Mouse (Mus musculus) lung, postnatal 0 days (tissue): ENCODE data around the gene Mog. TPM values are rescaled to one million over a fixed set of nuclear protein-coding genes. Genes with fewer than 3 reads are reported as not detected.

Experiments used
- ATAC-seq: fragments of 200-750 bp; cut with Nextera tagmentation; 2 replicates; pipeline ENCODE4 v1.8.0; 2017; ENCODE audit warnings: moderate library complexity
- DNase-seq: peaks from one replicate; pipeline ENCODE4 v3.0.0-alpha.2; 2016; ENCODE audit warnings: low spot score
- H3K27ac ChIP-seq: fragments of 300-500 bp; sonication (generic); 2 replicates; pipeline ENCODE4 v1.5.1; 2014; ENCODE audit warnings: antibody characterized with exemption, mild to moderate bottlenecking, low read length, mixed read lengths
- H3K27me3 ChIP-seq: fragments of 300-500 bp; sonication (generic); replicated peaks from 2 replicates; pipeline ENCODE4 v1.6.1; 2014; ENCODE audit warnings: low read length, mixed read lengths; ENCODE audit not compliant: insufficient read depth
- H3K36me3 ChIP-seq: fragments of 300-500 bp; sonication (generic); 2 replicates; pipeline ENCODE4 v1.6.1; 2014; ENCODE audit warnings: low read length, mixed read lengths; ENCODE audit not compliant: insufficient read depth
- H3K4me1 ChIP-seq: fragments of 300-500 bp; sonication (generic); 2 replicates; pipeline ENCODE4 v1.6.1; 2014; ENCODE audit warnings: antibody characterized with exemption, low read depth, low read length, mixed read lengths; ENCODE audit not compliant: insufficient read depth
- H3K4me2 ChIP-seq: fragments of 300-500 bp; sonication (generic); replicated peaks from 2 replicates; pipeline ENCODE4 v1.6.1; 2014; ENCODE audit warnings: low read depth, mild to moderate bottlenecking, low read length, moderate library complexity, mixed read lengths
- H3K4me3 ChIP-seq: fragments of 300-500 bp; sonication (generic); 2 replicates; pipeline ENCODE4 v1.5.1; 2014; ENCODE audit warnings: low read depth, low read length
- H3K9ac ChIP-seq: fragments of 300-500 bp; sonication (generic); replicated peaks from 2 replicates; pipeline ENCODE4 v1.6.1; 2014; ENCODE audit warnings: low read depth, mild to moderate bottlenecking
- H3K9me3 ChIP-seq: fragments of 300-500 bp; sonication (generic); 2 replicates; pipeline ENCODE4 v1.6.1; 2016; ENCODE audit warnings: low read length, mixed read lengths
- CTCF ChIP-seq: IDR thresholded peaks from 2 replicates; pipeline ENCODE4 v1.5.1; 2016; ENCODE audit warnings: antibody characterized with exemption, mild to moderate bottlenecking
- EP300 ChIP-seq: IDR thresholded peaks from 2 replicates; pipeline ENCODE4 v1.6.1; 2016; ENCODE audit warnings: antibody characterized with exemption, mild to moderate bottlenecking, control low read depth
- WGBS: fragments of 180-500 bp; shearing (Covaris S2); extraction: QIAGEN DNeasy Blood & Tissue Kit; methylation state at CpG from one replicate; pipeline ENCODE4 v1.1.7; 2014; 5-methylcytosine and 5-hydroxymethylcytosine counted together
- polyA plus RNA-seq: library from polyadenylated mRNA; unstranded; fragments of >200 nt; fragmentation: Nextera tagmentation; extraction: Ambion mirVana; gene quantifications from 2 replicates; pipeline ENCODE4 v1.2.1, GENCODE M21; 2015

Mog gene
- polyA plus RNA-seq, 1 experiment from 2014 or later, result 0.07 TPM

- no peaks in the 10 kb centered on the region for H3K4me1 ChIP-seq
- peak; percentile 55 for ATAC-seq
- 10% methylated on average over 18 of the region's 18 CpGs for WGBS
- no peak for TF ChIP-seq EP300
- TF ChIP-seq CTCF, result no peak
- H3K36me3 ChIP-seq, result no peaks in the 10 kb centered on the region
- no peaks in the 10 kb centered on the region for H3K27me3 ChIP-seq
- DNase-seq, result peak; percentile 32
- peak within 1 kb of the TSS; percentile 46 for H3K4me2 ChIP-seq
- H3K4me3 ChIP-seq, result no peak within 1 kb of the TSS
- H3K9me3 ChIP-seq, result no peaks in the 10 kb centered on the region
- no peak within 1 kb of the TSS for H3K27ac ChIP-seq
- no peak within 1 kb of the TSS for H3K9ac ChIP-seq
Measured at GRCm38 (mm10) chr17:36981221-36981813, 41.9 kb downstream of the Mog start, which contains the start of gene 2410137M14Rik. 2410137M14Rik (minus strand) TSS chr17:36981237.

DNA sequence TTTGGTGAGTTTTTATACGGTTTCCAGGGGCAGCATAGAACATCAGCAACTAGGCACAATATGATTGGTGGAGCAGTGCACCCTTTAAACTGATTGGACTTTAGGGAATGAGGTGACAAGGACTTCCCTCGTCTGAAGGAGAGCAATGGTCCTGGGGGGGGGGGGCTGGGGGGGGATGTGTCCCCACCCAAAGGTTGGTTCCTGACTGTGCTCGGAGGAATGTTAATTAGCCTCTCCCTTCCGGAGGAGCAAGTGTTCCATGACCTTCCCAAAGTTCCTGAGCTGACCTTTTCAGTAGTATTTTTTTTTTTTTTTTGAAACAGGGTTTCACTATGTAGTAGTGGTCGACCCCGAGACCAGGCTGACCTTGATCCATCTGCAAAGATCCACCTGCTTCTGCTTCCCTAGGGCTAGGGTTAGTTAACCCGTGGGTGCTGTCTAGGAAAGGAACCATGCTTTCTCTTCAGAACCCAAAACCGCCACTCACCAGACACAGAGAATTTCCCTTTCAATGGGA, 49.9 kb downstream of the Mog start:
- no peak overlapping the region for H3K4me3 ChIP-seq
- H3K27ac ChIP-seq, result no peak overlapping the region
- H3K36me3 ChIP-seq, result no peaks in the 10 kb centered on the region
- H3K4me2 ChIP-seq, result no peak overlapping the region
- H3K27me3 ChIP-seq, result no peaks in the 10 kb centered on the region
- TF ChIP-seq EP300 (no peak), CTCF (no peak)
- no peak overlapping the region for H3K9ac ChIP-seq
- H3K4me1 ChIP-seq, result no peaks in the 10 kb centered on the region
- DNase-seq, result no peak
- no peaks in the 10 kb centered on the region for H3K9me3 ChIP-seq
- WGBS, result 60% methylated on average over 8 of the region's 8 CpGs
- no peak for ATAC-seq

GRCm38 (mm10) chr17:36972791-36973190, 50.4 kb downstream of the Mog start:
- DNase-seq, result no peak
- H3K9me3 ChIP-seq, result no peaks in the 10 kb centered on the region
- H3K36me3 ChIP-seq, result no peaks in the 10 kb centered on the region
- TF ChIP-seq CTCF, result no peak
- WGBS, result 63% methylated on average over 3 of the region's 3 CpGs
- no peak overlapping the region for H3K4me3 ChIP-seq
- H3K27me3 ChIP-seq, result no peaks in the 10 kb centered on the region
- no peak overlapping the region for H3K27ac ChIP-seq
- no peak overlapping the region for H3K9ac ChIP-seq
- no peak overlapping the region for H3K4me2 ChIP-seq
- H3K4me1 ChIP-seq, result no peaks in the 10 kb centered on the region
- ATAC-seq, result 0 out of 2 replicates have a peak, but pooled peaks have one; percentile 23

- Histone ChIP-seq H3K4me1 (no peaks in the 10 kb centered on the region), H3K9me3 (no peaks in the 10 kb centered on the region), H3K9ac (no peak overlapping the region), H3K4me3 (no peak overlapping the region), H3K27me3 (no peaks in the 10 kb centered on the region), H3K27ac (no peak overlapping the region), H3K36me3 (no peaks in the 10 kb centered on the region), H3K4me2 (no peak overlapping the region)
- 82% methylated on average over 6 of the region's 6 CpGs for WGBS
- DNase-seq (no peak), ATAC-seq (no peak)
- TF ChIP-seq EP300 (no peak), CTCF (no peak)
Measured at GRCm38 (mm10) chr17:36971172-36971850, 51.9 kb downstream of the Mog start.

DNA sequence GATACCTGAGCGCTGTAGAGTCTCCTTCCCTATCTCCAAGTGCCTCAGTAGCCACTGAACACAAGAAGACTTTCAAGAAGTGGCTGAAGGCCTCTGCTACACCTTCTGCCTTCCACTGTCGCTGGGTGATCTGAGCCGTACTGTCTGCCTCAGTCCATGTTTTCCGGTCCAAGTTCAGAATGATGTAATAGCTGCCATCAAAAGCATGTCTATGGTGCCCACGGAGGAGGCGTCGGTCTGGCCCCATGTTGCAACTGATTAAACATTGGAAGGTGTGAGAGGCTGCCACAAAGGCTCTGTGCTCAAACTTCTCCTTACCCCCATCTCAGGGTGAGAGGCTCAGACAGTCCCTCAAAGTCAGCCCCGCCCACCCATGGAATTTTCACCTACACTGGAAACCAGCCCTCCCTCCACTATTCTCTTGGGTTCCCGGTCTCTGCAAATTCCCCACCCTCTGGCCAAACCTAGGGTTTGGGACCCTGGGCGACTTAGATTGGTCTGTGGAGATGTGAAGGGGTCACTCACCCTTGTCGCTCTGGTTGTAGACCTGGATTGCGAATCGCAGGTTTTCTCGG, 52.8 kb downstream of the Mog start:
- H3K4me3 ChIP-seq, result no peak overlapping the region
- H3K36me3 ChIP-seq, result no peaks in the 10 kb centered on the region
- TF ChIP-seq CTCF (no peak), EP300 (no peak)
- H3K9me3 ChIP-seq, result no peaks in the 10 kb centered on the region
- no peak overlapping the region for H3K4me2 ChIP-seq
- no peak overlapping the region for H3K27ac ChIP-seq
- ATAC-seq (no peak; the same call in 1 of the 2 replicates), DNase-seq (no peak)
- no peak overlapping the region for H3K9ac ChIP-seq
- WGBS, result 63% methylated on average over 14 of the region's 14 CpGs
- H3K4me1 ChIP-seq, result no peaks in the 10 kb centered on the region
- no peaks in the 10 kb centered on the region for H3K27me3 ChIP-seq

DNA sequence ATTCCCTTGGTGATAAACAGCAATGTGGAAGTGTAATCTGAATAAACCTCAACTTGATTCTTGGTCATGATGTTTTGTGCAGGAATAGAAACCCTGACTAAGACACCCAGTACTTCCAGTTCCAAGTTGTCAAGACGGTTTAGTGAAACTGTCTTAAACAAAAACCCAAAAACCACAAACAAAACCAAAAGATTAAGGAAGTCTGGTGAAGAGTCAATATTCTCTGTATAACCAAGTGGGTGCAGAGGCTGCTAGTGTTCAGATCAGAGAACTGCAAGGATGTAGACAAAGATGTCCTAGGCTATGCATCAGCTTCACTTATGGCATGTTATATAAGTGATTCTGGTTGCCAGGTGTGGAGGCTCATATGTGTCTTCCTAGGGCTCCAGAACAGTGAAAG, 56.3 kb downstream of the Mog start:
- ATAC-seq (no peak), DNase-seq (no peak)
- 70% methylated on average over 1 of the region's 1 CpGs for WGBS
- Histone ChIP-seq H3K4me1 (no peaks in the 10 kb centered on the region), H3K27ac (no peak overlapping the region), H3K4me3 (no peak overlapping the region), H3K9ac (no peak overlapping the region), H3K4me2 (no peak overlapping the region), H3K36me3 (no peaks in the 10 kb centered on the region), H3K9me3 (no peaks in the 10 kb centered on the region), H3K27me3 (no peaks in the 10 kb centered on the region)
- TF ChIP-seq CTCF (no peak), EP300 (no peak)
